Mouse (Mus musculus) CH12.LX (cell line): ENCODE results near the gene Eif4h. TPM values are rescaled to one million over a fixed set of nuclear protein-coding genes. Genes with fewer than 3 reads are reported as not detected.

Experiments
- DNase-seq: peaks from one replicate; pipeline ENCODE4 v3.0.0-alpha.2; 2013; ENCODE audit errors: extremely low read depth
- H3K27ac ChIP-seq: 2 replicates; pipeline ENCODE4 v1.5.1; 2012; ENCODE audit warnings: low read depth, mild to moderate bottlenecking, control low read depth, moderate library complexity; ENCODE audit not compliant: insufficient read depth
- H3K27me3 ChIP-seq: replicated peaks from 2 replicates; pipeline ENCODE3; 2012; ENCODE audit warnings: inconsistent platforms
- H3K36me3 ChIP-seq, 2 experiments: replicated peaks in 1 of 2; 2 replicates each; pipeline versions ENCODE3 to v1.6.1; 2012; ENCODE audit warnings: inconsistent platforms in 1 of 2, low read length in 1 of 2, mild to moderate bottlenecking in 1 of 2, mixed read lengths in 1 of 2, moderate library complexity in 1 of 2; ENCODE audit not compliant: control insufficient read depth in 1 of 2, insufficient read depth in 1 of 2
- H3K4me1 ChIP-seq, 2 experiments: 2 replicates each; pipeline ENCODE4 v1.6.1; 2012; ENCODE audit warnings: inconsistent platforms in 1 of 2, moderate library complexity in 1 of 2; ENCODE audit not compliant: insufficient read depth in 2 of 2, control insufficient read depth in 1 of 2
- H3K4me2 ChIP-seq: 2 replicates; pipeline ENCODE4 v1.6.1; 2012; ENCODE audit warnings: low read depth, mild to moderate bottlenecking, control low read depth; ENCODE audit not compliant: poor library complexity, insufficient read depth, severe bottlenecking
- H3K4me3 ChIP-seq, 3 experiments: fragments of 150-350 bp in 1 of 3; sonication (generic) in 1 of 3; replicated peaks in 1 of 3; 2 replicates each; pipeline versions ENCODE3 to v1.5.1; 2011 to 2012; ENCODE audit warnings: low read depth in 2 of 3, low read length in 2 of 3, mild to moderate bottlenecking in 2 of 3, moderate library complexity in 2 of 3, control low read depth in 1 of 3, improper control_type of control experiment in 1 of 3, inconsistent platforms in 1 of 3, mixed read lengths in 1 of 3; ENCODE audit not compliant: poor library complexity in 1 of 3
- H3K79me2 ChIP-seq: replicated peaks from 2 replicates; pipeline ENCODE4 v1.6.1; 2012; ENCODE audit warnings: mild to moderate bottlenecking, moderate library complexity; ENCODE audit not compliant: control insufficient read depth, poor library complexity, insufficient read depth, severe bottlenecking; ENCODE audit errors: extremely low read depth
- H3K9ac ChIP-seq: 2 replicates; pipeline ENCODE4 v1.6.1; 2012; ENCODE audit warnings: low read depth, mild to moderate bottlenecking, control low read depth, moderate library complexity; ENCODE audit not compliant: insufficient read depth
- H3K9me3 ChIP-seq: replicated peaks from 2 replicates; pipeline ENCODE3; 2012; ENCODE audit warnings: low read length, inconsistent platforms, mixed read lengths
- CHD1 ChIP-seq: IDR thresholded peaks from 2 replicates; pipeline ENCODE4 v1.6.1; 2012; ENCODE audit warnings: low read depth, low read length, improper control_type of control experiment, inconsistent platforms
- ELF1 ChIP-seq: IDR thresholded peaks from 2 replicates; pipeline ENCODE4 v1.6.1; 2014; ENCODE audit warnings: low read depth, mild to moderate bottlenecking, inconsistent platforms, low read length, improper control_type of control experiment
- GABPA ChIP-seq: IDR thresholded peaks from 2 replicates; pipeline ENCODE4 v1.6.1; 2012; ENCODE audit warnings: low read depth, low read length, improper control_type of control experiment, inconsistent platforms; ENCODE audit not compliant: insufficient replicate concordance
- MAX ChIP-seq: IDR thresholded peaks from 2 replicates; pipeline ENCODE4 v1.6.1; 2011; ENCODE audit warnings: low read length, improper control_type of control experiment
- MXI1 ChIP-seq: IDR thresholded peaks from 2 replicates; pipeline ENCODE4 v1.6.1; 2011; ENCODE audit warnings: mild to moderate bottlenecking, low read depth, low read length, improper control_type of control experiment
- MYC ChIP-seq: IDR thresholded peaks from 2 replicates; pipeline ENCODE4 v1.6.1; 2011; ENCODE audit warnings: low read depth, mild to moderate bottlenecking, improper control_type of control experiment, low read length
- ZKSCAN1 ChIP-seq: IDR thresholded peaks from 2 replicates; pipeline ENCODE4 v1.6.1; 2012; ENCODE audit warnings: low read depth, inconsistent platforms, low read length, improper control_type of control experiment, borderline replicate concordance
- dilution Hi-C: fragments of 300-500 bp; cut with MboI; formaldehyde crosslinking; loops from 2 replicates; pipeline ENCODE4 v1.14.3; 2020; ENCODE audit warnings: low sequenced_read_pairs; ENCODE audit not compliant: extremely low pct_unique_long_range_greater_than_20kb, extremely low pct_ligation_motif_present
- in situ Hi-C: fragments of 300-500 bp; cut with MboI; formaldehyde crosslinking; loops from 3 replicates; pipeline ENCODE4 v1.14.3; 2019; ENCODE audit warnings: low sequenced_read_pairs, low pct_ligation_motif_present, low pct_unique_long_range_greater_than_20kb, mixed read lengths
- polyA plus RNA-seq: library from polyadenylated mRNA; unstranded; fragments of >175 nt; gene quantifications from 2 replicates; pipeline ENCODE4 v1.2.1, GENCODE M21; 2012; ENCODE audit warnings: low read depth; ENCODE audit not compliant: insufficient read length
- total RNA-seq, 2 experiments: library from RNA; depleted of rRNA; stranded (reverse); fragments of 300-350 nt in 1 of 2; fragments of >200 nt in 1 of 2; gene quantifications; 2 replicates each; pipeline ENCODE4 v1.2.3; 2012 to 2014

The Eif4h gene
- total and polyA plus RNA-seq, 3 experiments = 391 to 470 (median 408) TPM

- H3K79me2 ChIP-seq = peaks cover 61% of the 10 kb centered on the region
Observed at GRCm38 (mm10) chr5:134637820-134638367, 1.4 kb downstream of the Eif4h start.

GRCm38 (mm10) chr5:134632841-134633240 lies 6.4 kb downstream of the Eif4h start:
- Histone ChIP-seq H3K36me3 (peaks cover 49 to 83% of the 10 kb centered on the region in 2 experiments), H3K4me1 (peaks cover 0 to 27% of the 10 kb centered on the region in 2 experiments; a peak in 3 of 4 replicates), H3K9ac (no peak overlapping the region), H3K4me2 (no peak overlapping the region), H3K27me3 (no peaks in the 10 kb centered on the region), H3K79me2 (peaks cover 98% of the 10 kb centered on the region), H3K9me3 (no peaks in the 10 kb centered on the region), H3K4me3 (no peak overlapping the region), H3K27ac (no peak overlapping the region)
- in situ Hi-C loops = no loop called here
- dilution Hi-C loops = no loop called here
- TF ChIP-seq MYC (no peak), CHD1 (no peak), ZKSCAN1 (no peak)
- DNase-seq = no peak

More at GRCm38 (mm10) chr5:134637820-134638367, 1.4 kb downstream of the Eif4h start:
- DNase-seq = no peak
- TF ChIP-seq MXI1 = peak; percentile 10; the same call in 1 of the 2 replicates
- TF ChIP-seq CHD1 = peak; percentile 62; the same call in 1 of the 2 replicates
- no peak for TF ChIP-seq GABPA
- TF ChIP-seq, all 38 proteins: peak for 2
- Histone ChIP-seq H3K9ac (peak overlapping the region; percentile 95), H3K36me3 (peaks cover 18 to 38% of the 10 kb centered on the region in 2 experiments), H3K4me2 (peak overlapping the region; percentile 98), H3K9me3 (no peaks in the 10 kb centered on the region), H3K4me3 (peak overlapping the region; percentile 90 to 97 (median 94)), H3K4me1 (peaks cover 2 to 26% of the 10 kb centered on the region in 2 experiments; a peak in 3 of 4 replicates), H3K27me3 (no peaks in the 10 kb centered on the region), H3K27ac (no peak overlapping the region)
- dilution Hi-C loops (no loop called here), in situ Hi-C loops (no loop called here)

GRCm38 (mm10) chr5:134630835-134631234 lies 8.5 kb downstream of the Eif4h start:
- Histone ChIP-seq H3K36me3 (peaks cover 66 to 92% of the 10 kb centered on the region in 2 experiments), H3K4me1 (peaks cover 0 to 16% of the 10 kb centered on the region in 2 experiments; a peak in 2 of 4 replicates), H3K27ac (no peak overlapping the region), H3K9me3 (no peaks in the 10 kb centered on the region), H3K4me3 (no peak overlapping the region), H3K4me2 (no peak overlapping the region), H3K9ac (no peak overlapping the region), H3K27me3 (no peaks in the 10 kb centered on the region), H3K79me2 (peaks cover 96% of the 10 kb centered on the region)
- DNase-seq = no peak
- in situ Hi-C loops (no loop called here), dilution Hi-C loops (no loop called here)
- TF ChIP-seq MAX = no peak
- no peak for TF ChIP-seq ELF1
